Mouse (Mus musculus): ENCODE results near the gene Ppp3ca.

Ppp3ca gene

DNA sequence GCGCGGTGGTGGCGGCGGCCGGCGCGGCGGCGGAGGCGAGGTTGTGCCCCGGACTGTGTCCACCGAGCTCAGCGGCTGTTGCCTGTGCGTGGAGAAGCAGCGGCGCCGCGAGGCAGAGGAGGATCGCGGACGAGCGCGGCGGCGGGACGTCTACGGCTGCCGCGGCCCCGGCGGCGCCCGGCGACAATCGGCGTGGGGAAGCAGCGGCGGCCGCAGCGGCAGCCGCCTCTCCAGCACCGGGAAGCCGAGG, at the start of gene Ppp3ca:
TSS of gene Ppp3ca (plus strand) at position 15 of the 250 bp plus-strand sequence.
- no peak for DNase-seq (ENCODE audit: low spot score)

- DNase-seq (ENCODE audit: low spot score): no peak
Observed at GRCm38 (mm10) chr3:136640544-136641230, 29.2 kb upstream of the Ppp3ca start.

DNA sequence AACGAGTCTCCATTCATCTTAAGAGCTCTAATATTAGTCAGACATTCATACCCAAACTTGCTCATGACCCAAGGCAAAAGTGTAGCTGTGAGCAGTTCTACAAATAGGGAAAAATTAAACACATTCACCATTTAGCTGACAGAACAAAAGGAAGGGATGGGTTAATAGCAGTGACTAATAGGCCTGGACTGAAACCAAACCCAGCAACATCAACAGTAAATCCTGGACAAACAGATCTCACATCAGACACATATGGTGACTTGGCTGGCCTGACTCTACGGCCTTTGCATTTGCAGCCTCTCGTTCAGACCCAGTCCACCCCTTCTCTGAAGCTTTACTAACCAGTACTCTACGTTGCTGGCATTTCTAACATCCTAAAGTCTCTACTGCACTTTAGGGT, 19.0 kb upstream of the Ppp3ca start:
- no peak for DNase-seq (ENCODE audit: low spot score)

DNA sequence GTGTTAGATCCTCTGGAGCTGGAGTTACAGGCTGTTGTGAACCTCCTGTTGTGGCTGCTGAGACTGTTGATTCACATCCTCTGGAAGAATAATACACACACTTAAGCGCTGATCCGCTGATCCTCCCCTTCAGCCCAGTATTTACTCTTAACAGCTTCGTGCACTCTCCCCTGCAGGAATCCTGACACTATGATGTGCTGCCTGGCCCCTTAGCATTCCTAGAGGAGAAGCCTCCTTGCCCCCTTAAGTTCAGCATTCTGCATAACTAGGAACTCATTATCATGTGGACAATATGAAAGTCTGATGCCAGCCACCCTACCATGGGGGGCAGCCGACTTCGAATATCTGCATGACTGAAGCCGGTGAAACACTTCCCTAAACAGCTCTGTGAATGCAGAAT, 18.4 kb upstream of the Ppp3ca start:
- no peak for DNase-seq (ENCODE audit: low spot score)

DNA sequence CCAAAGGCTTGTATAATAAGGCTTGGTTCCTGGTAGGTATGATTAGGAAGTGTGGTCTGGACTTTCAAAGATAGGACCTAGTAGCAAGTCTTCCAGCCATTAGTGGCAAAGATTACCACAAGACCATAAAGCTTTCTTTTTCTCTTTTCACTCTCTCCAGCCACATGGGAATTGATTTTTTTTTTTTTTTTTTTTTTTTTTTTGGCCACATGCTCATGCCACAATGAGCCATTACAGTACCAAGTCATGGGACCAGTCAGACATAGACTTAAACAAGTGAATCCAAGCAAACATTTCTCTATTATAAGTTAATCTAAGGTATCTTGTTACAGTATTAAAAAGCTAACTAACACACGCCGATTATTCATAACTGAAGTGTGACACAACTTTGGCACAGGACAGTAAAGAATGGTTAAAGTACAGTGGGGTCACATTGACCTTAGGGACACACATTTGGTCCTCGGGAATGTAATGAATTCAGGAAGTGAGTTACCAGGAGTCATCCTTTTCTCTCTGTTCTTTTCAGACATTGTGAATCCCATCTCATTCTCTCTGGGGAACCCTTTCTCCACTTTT, 13.4 kb upstream of the Ppp3ca start:
- DNase-seq (ENCODE audit: low spot score): no peak

DNA sequence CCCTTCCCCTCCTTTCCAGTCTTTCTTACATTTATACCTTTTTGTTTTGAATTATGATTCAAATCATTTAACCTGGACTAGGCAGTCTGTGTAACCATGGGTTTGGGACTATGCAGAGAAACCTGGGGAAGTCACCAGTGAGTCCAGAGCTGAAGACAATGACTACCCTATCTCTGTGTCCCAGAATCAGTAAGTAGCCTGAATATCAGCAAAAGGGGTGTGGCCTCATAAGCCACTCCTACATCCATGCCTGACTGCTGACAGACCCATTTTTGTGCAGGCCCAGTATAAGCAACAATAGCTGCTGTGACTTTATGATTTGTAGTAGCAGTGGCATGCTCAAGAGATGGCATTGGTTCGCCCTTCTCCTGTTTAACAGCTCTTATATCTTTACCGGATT, 11.2 kb upstream of the Ppp3ca start:
- no peak for DNase-seq (ENCODE audit: low spot score)

DNA sequence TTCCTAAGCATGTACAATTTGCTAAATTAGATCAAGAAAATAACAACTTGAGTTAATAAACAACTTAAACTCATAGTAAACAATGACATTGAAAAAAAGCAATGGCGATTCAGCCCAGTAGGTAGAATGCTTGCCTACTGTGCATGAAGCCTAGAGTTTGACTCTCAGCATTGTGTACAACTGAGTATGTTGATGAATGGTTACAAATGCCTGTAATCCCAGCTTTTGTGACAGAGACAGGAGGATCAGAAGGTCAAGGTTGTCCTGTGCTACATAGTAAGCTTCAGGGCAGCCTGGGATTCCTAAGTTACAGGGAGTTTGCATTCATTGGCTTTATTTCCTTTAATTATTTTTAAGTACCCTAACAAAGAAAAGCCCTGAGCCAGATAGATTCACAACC, 4.8 kb upstream of the Ppp3ca start:
- no peak for DNase-seq (ENCODE audit: low spot score)

GRCm38 (mm10) chr3:136668072-136668471, 1.9 kb upstream of the Ppp3ca start:
- DNase-seq (ENCODE audit: low spot score): peak; percentile 25

GRCm38 (mm10) chr3:136669231-136670109, 454 bp upstream of the Ppp3ca start:
- peak; percentile 100 for DNase-seq (ENCODE audit: low spot score)

GRCm38 (mm10) chr3:136670360-136671131, 622 bp downstream of the Ppp3ca start:
- DNase-seq (ENCODE audit: low spot score): peak; percentile 26

- peak; percentile 33 for DNase-seq (ENCODE audit: low spot score)
Observed at GRCm38 (mm10) chr3:136671161-136671939, 1.4 kb downstream of the Ppp3ca start.

GRCm38 (mm10) chr3:136671940-136672278, 2.0 kb downstream of the Ppp3ca start:
- no peak for DNase-seq (ENCODE audit: low spot score)

GRCm38 (mm10) chr3:136672870-136673269, 2.9 kb downstream of the Ppp3ca start:
- DNase-seq (ENCODE audit: low spot score): no peak

- DNase-seq (ENCODE audit: low spot score): no peak
Observed at GRCm38 (mm10) chr3:136673363-136673762, 3.4 kb downstream of the Ppp3ca start.

GRCm38 (mm10) chr3:136674486-136674885, 4.6 kb downstream of the Ppp3ca start:
- DNase-seq (ENCODE audit: low spot score): no peak

- no peak for DNase-seq (ENCODE audit: low spot score)
Observed at GRCm38 (mm10) chr3:136676991-136677390, 7.1 kb downstream of the Ppp3ca start.

- DNase-seq (ENCODE audit: low spot score): no peak
Observed at GRCm38 (mm10) chr3:136678386-136678785, 8.5 kb downstream of the Ppp3ca start.

GRCm38 (mm10) chr3:136679903-136680491, 10.1 kb downstream of the Ppp3ca start:
- DNase-seq (ENCODE audit: low spot score): no peak

GRCm38 (mm10) chr3:136682242-136682641, 12.3 kb downstream of the Ppp3ca start:
- DNase-seq (ENCODE audit: low spot score): no peak

DNA sequence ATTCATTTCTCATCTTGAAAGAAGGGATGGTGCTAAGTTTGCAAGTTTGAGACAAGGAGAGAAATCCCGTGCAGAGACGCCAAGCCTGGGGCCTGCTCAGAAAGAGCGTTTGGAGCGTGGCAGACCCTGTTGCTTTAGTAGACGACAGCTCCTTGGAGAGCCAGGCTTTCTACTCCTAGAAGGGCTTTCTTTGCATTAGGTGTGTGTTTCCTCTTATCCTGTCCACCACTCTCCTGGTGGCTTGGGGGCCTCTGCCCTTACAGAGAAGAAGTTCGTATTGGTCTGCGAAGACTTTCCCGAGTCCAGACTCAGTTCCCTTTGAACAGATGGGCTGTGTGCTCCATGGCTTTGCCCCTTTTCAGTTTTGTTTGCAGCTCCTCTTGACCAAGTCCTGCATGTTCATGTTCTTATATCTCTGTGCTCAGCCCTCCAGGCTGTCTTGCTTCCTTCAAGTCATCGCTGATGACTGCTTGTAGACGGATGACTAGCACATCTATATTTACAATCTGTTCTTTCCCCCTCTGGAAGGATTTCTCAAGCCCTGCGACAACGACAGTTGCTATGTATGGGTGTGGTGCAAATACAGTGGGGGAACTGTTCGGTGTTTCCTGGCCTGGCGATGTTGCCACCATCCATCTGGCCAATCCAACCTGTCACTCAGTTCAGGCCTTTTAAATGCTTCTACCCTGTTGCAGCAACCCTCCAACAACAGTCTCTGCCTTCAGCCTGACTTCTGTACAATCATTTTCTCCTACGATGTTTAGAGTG, 14.5 kb downstream of the Ppp3ca start:
- DNase-seq (ENCODE audit: low spot score): no peak

DNA sequence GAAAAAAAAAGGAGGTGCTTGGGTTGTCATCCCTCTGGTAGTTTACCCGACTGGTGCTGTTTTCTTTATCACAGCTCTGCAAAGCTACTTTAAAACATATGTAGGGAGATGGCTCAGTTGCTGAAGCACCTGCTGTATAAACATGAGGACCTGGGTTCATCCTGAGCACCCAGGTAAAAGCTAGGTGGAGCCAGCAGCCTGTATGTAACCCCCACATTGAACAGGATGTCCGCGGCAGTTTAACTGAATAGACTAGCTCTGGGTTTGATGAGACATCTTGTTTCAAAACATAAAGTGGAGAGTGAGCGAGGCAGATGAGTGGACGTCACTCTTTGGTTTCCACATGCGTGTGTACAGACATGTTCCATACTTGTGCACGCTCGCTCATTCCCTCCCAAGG, 16.5 kb downstream of the Ppp3ca start:
- no peak for DNase-seq (ENCODE audit: low spot score)
